Mouse (Mus musculus) layer of hippocampus, postnatal 36 days (tissue): ENCODE data around the gene Frmd8. TPM values are rescaled to one million over a fixed set of nuclear protein-coding genes. Genes with fewer than 3 reads are reported as not detected.

Experiments used
- DNase-seq, 2 experiments: peaks; one replicate each; pipeline ENCODE4 v3.0.0; 2022
- total RNA-seq, 2 experiments: library from RNA; stranded (reverse); gene quantifications; 2 replicates each; pipeline ENCODE4 v1.2.3; 2021

Gene Frmd8
- total RNA-seq, 2 experiments from 2014 or later: 13.5 to 14.2 TPM

GRCm38 (mm10) chr19:5838136-5838891 is 36.8 kb downstream of the Frmd8 start:
- no peak for DNase-seq

- no peak for DNase-seq
Observed at GRCm38 (mm10) chr19:5837606-5838005, 37.5 kb downstream of the Frmd8 start.

GRCm38 (mm10) chr19:5836941-5837572 is 38.0 kb downstream of the Frmd8 start:
- no peak for DNase-seq

- DNase-seq: no peak
Observed at GRCm38 (mm10) chr19:5835922-5836430, 39.1 kb downstream of the Frmd8 start.

- no peak for DNase-seq
Observed at GRCm38 (mm10) chr19:5835054-5835921, 39.8 kb downstream of the Frmd8 start.

GRCm38 (mm10) chr19:5834260-5834925 is 40.7 kb downstream of the Frmd8 start:
- DNase-seq: no peak

- no peak for DNase-seq
Observed at GRCm38 (mm10) chr19:5833287-5834100, 41.6 kb downstream of the Frmd8 start.

GRCm38 (mm10) chr19:5832326-5832725 is 42.7 kb downstream of the Frmd8 start:
- no peak for DNase-seq

GRCm38 (mm10) chr19:5831958-5832320 is 43.1 kb downstream of the Frmd8 start:
- DNase-seq: no peak

GRCm38 (mm10) chr19:5831224-5831957 is 43.7 kb downstream of the Frmd8 start:
- DNase-seq: no peak

- no peak for DNase-seq
Observed at GRCm38 (mm10) chr19:5830776-5831175, 44.3 kb downstream of the Frmd8 start.

GRCm38 (mm10) chr19:5829958-5830615 is 45.0 kb downstream of the Frmd8 start:
- no peak for DNase-seq

GRCm38 (mm10) chr19:5828905-5829304 is 46.2 kb downstream of the Frmd8 start:
- DNase-seq: no peak

- DNase-seq: no peak
Observed at GRCm38 (mm10) chr19:5828155-5828554, 46.9 kb downstream of the Frmd8 start.

GRCm38 (mm10) chr19:5827456-5828154 is 47.5 kb downstream of the Frmd8 start:
- no peak for DNase-seq

GRCm38 (mm10) chr19:5827044-5827443 is 48.0 kb downstream of the Frmd8 start:
- DNase-seq: no peak

GRCm38 (mm10) chr19:5826731-5827002 is 48.4 kb downstream of the Frmd8 start:
- DNase-seq: no peak

- no peak for DNase-seq
Observed at GRCm38 (mm10) chr19:5825901-5826730, 49.0 kb downstream of the Frmd8 start.
